Mouse (Mus musculus): ENCODE results near the gene Iqub.

Gene Iqub

DNA sequence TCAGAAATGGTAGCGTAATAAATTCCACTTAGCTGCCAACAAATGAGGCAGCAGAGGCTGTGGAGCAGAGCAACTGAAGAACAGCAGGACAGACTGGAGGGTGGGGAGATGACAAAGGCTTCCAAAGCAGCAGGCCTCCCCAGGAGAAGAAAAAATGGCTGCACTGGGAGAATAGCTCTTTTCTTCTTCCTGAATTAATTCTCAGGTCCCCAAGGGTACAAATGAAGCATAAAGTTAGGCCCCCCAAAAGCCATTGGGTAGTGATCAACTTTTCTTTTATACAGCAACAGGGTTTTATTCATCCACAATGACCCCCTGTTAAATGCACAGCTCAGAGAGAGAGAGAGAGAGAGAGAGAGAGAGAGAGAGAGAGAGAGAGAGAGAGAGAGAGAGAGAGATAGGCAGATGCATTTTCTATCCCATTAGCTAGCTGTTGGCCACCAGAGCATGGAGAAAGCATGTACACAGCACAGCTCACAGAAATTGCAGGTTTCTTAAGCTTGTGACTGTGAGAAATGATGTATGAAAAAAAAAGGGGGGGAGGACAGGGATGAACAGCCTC is 44.2 kb downstream of the Iqub start:
- DNase-seq (ENCODE audit: low read depth, low spot score): no peak

DNA sequence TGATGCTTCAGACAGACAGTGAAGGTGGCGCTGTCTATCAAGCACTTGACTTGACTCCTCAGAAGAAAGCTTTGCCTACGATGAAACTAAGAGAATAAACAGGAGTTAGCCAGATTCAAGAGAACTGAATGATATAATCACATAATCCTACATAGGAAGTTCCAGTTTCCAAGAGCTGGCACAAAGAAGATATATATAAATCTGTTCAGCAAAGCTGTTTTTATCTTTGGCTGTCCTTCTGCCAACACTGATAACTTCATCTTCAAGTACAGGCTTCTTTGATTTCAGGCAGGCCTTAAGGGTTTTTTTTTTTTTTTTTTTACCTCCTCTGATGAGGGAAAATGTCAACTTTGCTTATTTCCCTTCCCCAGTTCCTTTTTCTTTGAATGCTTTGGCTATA is 44.7 kb downstream of the Iqub start:
- no peak for DNase-seq (ENCODE audit: low read depth, low spot score)

DNA sequence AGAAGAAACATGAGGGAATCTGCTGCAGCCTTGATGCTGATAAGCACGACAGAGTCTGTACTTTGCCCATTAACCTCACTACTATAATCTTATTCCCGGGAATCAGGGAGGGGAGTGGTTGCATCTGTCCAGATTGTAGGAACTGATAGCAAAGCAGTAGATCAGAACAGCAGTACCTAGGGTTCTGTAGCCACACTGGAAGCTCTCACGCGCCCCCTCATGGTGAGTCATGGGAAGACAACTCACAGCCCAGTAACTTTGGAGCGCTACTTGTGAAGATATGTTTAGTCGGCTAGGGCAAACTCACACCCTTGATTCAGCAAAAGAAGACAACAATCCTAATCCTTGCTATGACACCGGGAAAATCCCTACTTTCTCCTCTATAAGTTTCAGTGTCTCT is 58.8 kb downstream of the Iqub start:
- DNase-seq (ENCODE audit: low read depth, low spot score): peak; percentile 47

DNA sequence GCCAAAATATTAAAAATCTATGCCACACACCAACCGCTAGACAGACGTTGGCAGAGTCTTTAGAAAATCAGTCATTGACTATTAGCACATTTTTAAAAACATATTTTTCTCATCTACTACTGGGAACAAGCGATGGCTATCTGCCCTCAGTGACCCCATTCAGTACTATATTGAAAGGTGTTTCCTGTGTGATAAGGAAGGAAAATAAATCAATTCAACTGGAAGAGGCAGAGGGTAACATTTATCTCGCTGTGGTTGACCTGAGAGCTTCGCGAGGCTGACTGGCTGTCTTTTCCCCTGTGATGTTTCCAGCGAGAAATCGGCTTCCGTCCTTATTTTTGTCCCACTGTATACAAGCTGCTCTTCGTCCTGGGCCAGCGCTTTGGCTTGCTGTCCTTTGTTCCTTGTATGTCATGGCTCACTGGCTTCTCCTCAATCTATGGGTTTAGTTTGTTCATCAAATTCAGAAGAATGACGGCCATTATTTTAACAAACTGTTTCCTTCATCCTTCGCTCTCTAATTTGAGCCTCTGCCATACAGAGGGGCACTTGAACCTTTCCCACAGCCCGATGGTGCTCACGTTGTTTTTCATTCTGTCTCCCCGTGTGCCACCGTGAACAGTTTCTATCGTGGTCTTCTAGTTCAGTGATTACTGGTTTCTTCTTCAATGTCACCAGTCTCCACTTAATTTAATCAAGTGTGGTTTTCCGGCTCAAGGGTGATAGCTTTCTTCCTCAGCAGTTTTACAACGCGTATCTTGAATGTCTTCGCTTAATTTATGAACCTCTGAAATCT is 63.6 kb downstream of the Iqub start:
- DNase-seq (ENCODE audit: low read depth, low spot score): no peak

DNA sequence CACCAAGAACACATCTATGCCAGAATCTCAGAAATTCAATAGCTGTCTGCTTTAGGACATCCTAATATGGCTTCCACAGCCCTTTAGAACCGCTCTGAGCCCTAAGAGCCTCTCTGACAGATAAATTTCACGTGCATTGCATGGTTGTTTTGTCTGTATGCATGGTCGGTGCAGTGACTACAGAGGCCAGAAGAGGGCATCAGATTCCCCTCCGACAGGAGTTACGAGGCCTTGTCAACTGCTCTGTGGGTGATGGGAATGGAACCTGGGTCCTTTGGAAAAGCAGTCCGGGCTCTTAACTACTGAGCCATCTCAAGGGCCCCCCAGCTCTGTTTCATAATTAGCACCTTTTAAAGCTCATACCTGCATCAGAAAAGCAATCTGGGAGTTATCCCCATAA is 64.6 kb downstream of the Iqub start:
- no peak for DNase-seq (ENCODE audit: low read depth, low spot score)

DNA sequence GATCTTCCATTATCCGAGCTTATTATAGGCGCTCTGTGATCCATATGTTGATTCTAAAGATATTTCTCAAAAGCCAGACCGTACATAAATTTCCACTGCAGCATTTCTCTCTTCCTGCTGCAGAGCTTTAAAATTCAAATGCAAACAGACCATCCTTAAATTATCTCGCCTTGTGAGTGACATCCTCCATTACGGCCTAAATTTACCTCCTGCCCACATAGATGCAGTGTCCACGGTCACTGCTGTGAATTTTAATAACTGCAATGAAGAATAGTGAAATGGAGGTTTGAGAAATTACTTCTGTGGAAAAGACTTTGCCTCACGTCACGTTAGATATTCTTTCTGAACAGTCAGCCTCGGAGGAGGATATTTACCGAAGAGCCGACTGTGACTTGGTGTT is 98.8 kb downstream of the Iqub start:
- no peak for DNase-seq (ENCODE audit: low read depth, low spot score)

DNA sequence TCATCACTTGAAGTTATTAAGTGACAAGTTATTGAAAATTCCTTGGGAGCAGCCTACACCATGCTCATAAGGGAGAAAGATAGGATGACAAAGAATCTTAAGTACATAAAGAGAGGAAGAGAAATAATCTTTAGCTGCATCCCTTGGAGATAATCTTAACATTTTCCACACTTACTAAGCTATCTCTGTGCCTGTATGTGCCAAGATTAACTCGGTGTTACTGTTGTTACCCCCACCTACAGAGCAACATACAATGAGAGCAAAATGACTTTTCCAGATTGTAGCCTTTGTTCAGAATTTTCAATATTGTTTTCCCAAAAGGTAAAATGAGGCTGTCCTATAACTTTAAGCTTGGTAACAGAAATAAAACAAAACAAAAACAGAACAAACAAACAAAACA is 99.4 kb downstream of the Iqub start:
- DNase-seq (ENCODE audit: low read depth, low spot score): no peak

DNA sequence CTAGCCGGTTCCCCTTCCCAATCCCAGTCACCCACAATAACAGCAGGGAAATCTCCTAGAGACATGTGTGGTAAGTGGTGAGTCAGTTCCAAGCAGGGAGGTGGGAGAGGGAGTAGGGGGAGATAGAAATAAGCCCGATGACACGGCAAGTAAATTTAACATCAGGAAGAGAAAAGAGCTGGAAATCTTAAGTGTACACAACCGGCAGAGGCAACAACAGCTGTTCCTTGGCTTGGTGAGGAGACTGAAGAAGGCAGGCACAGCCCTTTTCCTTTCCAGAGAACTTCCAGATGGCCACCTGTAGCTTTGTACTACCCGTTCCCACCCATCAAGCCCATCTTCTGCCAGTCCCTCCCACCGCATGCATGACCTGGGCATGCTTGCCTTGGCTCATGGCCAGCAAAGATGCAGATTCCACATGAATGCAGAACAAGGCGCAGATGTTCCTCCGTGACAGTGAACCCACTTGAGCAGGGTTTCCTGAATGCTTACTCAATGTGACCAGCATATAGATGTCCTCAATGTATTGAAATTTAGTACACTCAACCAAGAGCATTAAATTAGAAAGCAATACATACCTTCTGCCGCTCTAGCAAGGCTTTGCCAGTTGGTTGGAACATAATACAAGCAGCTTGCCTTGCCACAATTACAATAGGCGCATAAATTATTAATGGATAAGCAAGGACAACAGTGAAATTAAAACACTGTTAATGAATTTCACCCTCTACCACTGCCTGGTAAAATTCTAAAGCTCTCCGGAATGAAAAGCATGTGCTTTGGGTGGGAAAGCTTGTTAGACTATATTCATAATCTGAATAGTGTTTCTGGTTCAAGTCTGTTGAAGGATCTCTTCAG is 106.1 kb downstream of the Iqub start:
- no peak for DNase-seq (ENCODE audit: low read depth, low spot score)

DNA sequence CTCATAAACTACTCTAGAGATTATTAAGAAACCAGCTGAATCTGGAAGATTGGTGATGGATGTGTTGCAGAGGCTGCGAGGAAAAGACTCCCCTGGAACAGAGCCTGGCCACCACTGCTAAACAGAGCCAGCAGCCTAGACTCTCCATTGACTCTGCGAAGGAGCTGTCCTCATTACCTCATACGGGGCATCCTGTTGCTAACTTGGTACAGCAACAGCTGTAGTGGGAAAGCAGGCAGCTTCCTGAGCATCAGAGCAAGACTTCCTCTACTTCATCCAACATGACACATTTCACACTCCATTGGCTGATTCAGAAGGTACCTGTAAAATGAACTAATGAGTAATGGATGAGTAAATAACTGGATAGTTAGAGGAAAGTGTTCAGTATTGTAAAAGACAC is 107.1 kb downstream of the Iqub start:
- no peak for DNase-seq (ENCODE audit: low read depth, low spot score)

DNA sequence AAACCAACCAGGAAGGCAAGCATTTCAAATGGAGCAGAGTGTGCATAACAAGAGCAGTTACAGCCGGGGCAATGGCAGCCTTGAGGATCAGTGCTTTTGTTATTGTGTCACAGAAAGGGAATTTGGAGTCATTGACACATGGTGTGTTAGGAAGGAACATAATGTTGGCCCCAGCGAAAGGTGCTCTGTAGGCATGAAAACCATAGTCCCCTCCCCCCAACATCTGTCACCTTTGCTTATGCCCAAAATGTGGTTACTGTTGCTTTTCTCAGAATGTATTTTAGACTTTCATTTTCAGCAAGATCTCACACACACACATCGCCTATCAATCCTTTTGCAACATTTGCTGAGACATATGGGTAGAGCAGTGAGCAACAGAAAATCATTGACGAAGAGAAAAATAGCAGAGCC is 117.6 kb downstream of the Iqub start:
- DNase-seq (ENCODE audit: low read depth, low spot score): no peak

Measured in A20 (cell line).